Mouse (Mus musculus): ENCODE data around the gene Timm44. TPM values are rescaled to one million over a fixed set of nuclear protein-coding genes. Genes with fewer than 3 reads are reported as not detected.

Gene Timm44
- polyA plus RNA-seq, 1 experiment from 2014 or later = 37.8 TPM

GRCm38 (mm10) chr8:4216296-4216695 lies 59.4 kb downstream of the Timm44 start:
- DNase-seq (ENCODE audit: low spot score) = no peak
- no peaks in the 10 kb centered on the region for H3K9me3 ChIP-seq (ENCODE audit: control insufficient read depth, low read length)
- peaks cover 6% of the 10 kb centered on the region; the same call in 1 of the 2 replicates for H3K27me3 ChIP-seq (ENCODE audit: control insufficient read depth, insufficient read depth, low read length)
- TF ChIP-seq EP300 (optimal IDR thresholded peaks at IDR 0.05) (no peak), CTCF (IDR thresholded peaks at IDR 0.05; ENCODE audit: low read depth) (no peak)
- H3K9ac ChIP-seq (ENCODE audit: low read length) = no peak overlapping the region
- H3K36me3 ChIP-seq (ENCODE audit: control insufficient read depth, insufficient read depth, low read length) = no peaks in the 10 kb centered on the region
- no peak overlapping the region for H3K27ac ChIP-seq (replicated peaks)
- no peak for ATAC-seq (ENCODE audit: low FRiP score, low TSS enrichment)
- H3K4me2 ChIP-seq (replicated peaks; ENCODE audit: low read depth) = peak overlapping the region; percentile 72
- 15% methylated on average over 18 of the region's 18 CpGs for WGBS
- peak overlapping the region; percentile 42 for H3K4me3 ChIP-seq (ENCODE audit: low read depth, low read length)
- H3K4me1 ChIP-seq (replicated peaks; ENCODE audit: control insufficient read depth, insufficient read depth) = 0 out of 2 replicates have a peak, but pooled peaks cover 3% of the 10 kb centered on the region

GRCm38 (mm10) chr8:4214006-4214980 lies 61.4 kb downstream of the Timm44 start:
- no peaks in the 10 kb centered on the region for H3K36me3 ChIP-seq (ENCODE audit: control insufficient read depth, insufficient read depth, low read length)
- DNase-seq (ENCODE audit: low spot score) = peak; percentile 73
- TF ChIP-seq CTCF (IDR thresholded peaks at IDR 0.05; ENCODE audit: low read depth) (no peak), EP300 (optimal IDR thresholded peaks at IDR 0.05) (no peak)
- peak; percentile 78 for ATAC-seq (ENCODE audit: low FRiP score, low TSS enrichment)
- H3K4me3 ChIP-seq (ENCODE audit: low read depth, low read length) = peak overlapping the region; percentile 35
- 0 out of 2 replicates have a peak, but pooled peaks cover 3% of the 10 kb centered on the region for H3K4me1 ChIP-seq (replicated peaks; ENCODE audit: control insufficient read depth, insufficient read depth)
- peak overlapping the region; percentile 78 for H3K4me2 ChIP-seq (replicated peaks; ENCODE audit: low read depth)
- 11% methylated on average over 33 of the region's 33 CpGs for WGBS
- no peak overlapping the region for H3K27ac ChIP-seq (replicated peaks)
- no peaks in the 10 kb centered on the region for H3K9me3 ChIP-seq (ENCODE audit: control insufficient read depth, low read length)
- H3K27me3 ChIP-seq (ENCODE audit: control insufficient read depth, insufficient read depth, low read length) = peaks cover 6% of the 10 kb centered on the region; the same call in 1 of the 2 replicates
- no peak overlapping the region; the same call in 1 of the 2 replicates for H3K9ac ChIP-seq (ENCODE audit: low read length)

GRCm38 (mm10) chr8:4213210-4214005 lies 62.3 kb downstream of the Timm44 start:
- Histone ChIP-seq H3K9ac (ENCODE audit: low read length) (peak overlapping the region; percentile 54), H3K4me2 (replicated peaks; ENCODE audit: low read depth) (peak overlapping the region; percentile 78), H3K27ac (replicated peaks) (peak overlapping the region; percentile 18; the same call in 1 of the 2 replicates), H3K4me3 (ENCODE audit: low read depth, low read length) (peak overlapping the region; percentile 35), H3K9me3 (ENCODE audit: control insufficient read depth, low read length) (no peaks in the 10 kb centered on the region), H3K36me3 (ENCODE audit: control insufficient read depth, insufficient read depth, low read length) (no peaks in the 10 kb centered on the region), H3K4me1 (replicated peaks; ENCODE audit: control insufficient read depth, insufficient read depth) (0 out of 2 replicates have a peak, but pooled peaks cover 3% of the 10 kb centered on the region), H3K27me3 (ENCODE audit: control insufficient read depth, insufficient read depth, low read length) (peaks cover 6% of the 10 kb centered on the region; the same call in 1 of the 2 replicates)
- DNase-seq (ENCODE audit: low spot score) (peak; percentile 76), ATAC-seq (ENCODE audit: low FRiP score, low TSS enrichment) (peak; percentile 59)
- TF ChIP-seq CTCF (IDR thresholded peaks at IDR 0.05; ENCODE audit: low read depth) = no peak
- TF ChIP-seq EP300 (optimal IDR thresholded peaks at IDR 0.05) = no peak
- WGBS = 6% methylated on average over 18 of the region's 18 CpGs

- Histone ChIP-seq H3K27ac (replicated peaks) (peak overlapping the region; percentile 8; the same call in 1 of the 2 replicates), H3K4me1 (replicated peaks; ENCODE audit: control insufficient read depth, insufficient read depth) (0 out of 2 replicates have a peak, but pooled peaks cover 3% of the 10 kb centered on the region), H3K4me3 (ENCODE audit: low read depth, low read length) (peak overlapping the region; percentile 35), H3K9ac (ENCODE audit: low read length) (peak overlapping the region; percentile 54), H3K36me3 (ENCODE audit: control insufficient read depth, insufficient read depth, low read length) (no peaks in the 10 kb centered on the region), H3K27me3 (ENCODE audit: control insufficient read depth, insufficient read depth, low read length) (peaks cover 6% of the 10 kb centered on the region; the same call in 1 of the 2 replicates), H3K4me2 (replicated peaks; ENCODE audit: low read depth) (peak overlapping the region; percentile 78), H3K9me3 (ENCODE audit: control insufficient read depth, low read length) (no peaks in the 10 kb centered on the region)
- WGBS = 0% methylated on average over 23 of the region's 25 CpGs
- DNase-seq (ENCODE audit: low spot score) (peak; percentile 39), ATAC-seq (ENCODE audit: low FRiP score, low TSS enrichment) (peak; percentile 27; the same call in 1 of the 2 replicates)
- TF ChIP-seq EP300 (optimal IDR thresholded peaks at IDR 0.05) (no peak), CTCF (IDR thresholded peaks at IDR 0.05; ENCODE audit: low read depth) (no peak)
Observed at GRCm38 (mm10) chr8:4212809-4213209, 62.9 kb downstream of the Timm44 start.

- no peak for ATAC-seq (ENCODE audit: low FRiP score, low TSS enrichment)
- no peak overlapping the region for H3K4me3 ChIP-seq (ENCODE audit: low read depth, low read length)
- no peak overlapping the region for H3K9ac ChIP-seq (ENCODE audit: low read length)
- no peak for DNase-seq (ENCODE audit: low spot score)
- H3K9me3 ChIP-seq (ENCODE audit: control insufficient read depth, low read length) = no peaks in the 10 kb centered on the region
- 79% methylated on average over 6 of the region's 6 CpGs for WGBS
- H3K27me3 ChIP-seq (ENCODE audit: control insufficient read depth, insufficient read depth, low read length) = no peaks in the 10 kb centered on the region
- H3K36me3 ChIP-seq (ENCODE audit: control insufficient read depth, insufficient read depth, low read length) = no peaks in the 10 kb centered on the region
- H3K4me1 ChIP-seq (replicated peaks; ENCODE audit: control insufficient read depth, insufficient read depth) = peaks cover 3% of the 10 kb centered on the region; the same call in 1 of the 2 replicates
- no peak for TF ChIP-seq EP300 (optimal IDR thresholded peaks at IDR 0.05)
- TF ChIP-seq CTCF (IDR thresholded peaks at IDR 0.05; ENCODE audit: low read depth) = peak; percentile 29
- H3K27ac ChIP-seq (replicated peaks) = no peak overlapping the region
- no peak overlapping the region for H3K4me2 ChIP-seq (replicated peaks; ENCODE audit: low read depth)
Observed at GRCm38 (mm10) chr8:4211097-4211496, 64.6 kb downstream of the Timm44 start.

Other genes starting within 250 kb of the Timm44 start
- 0.45 and 0.50 TPM in 2 replicates for gene Cd209f, start 170.1 kb downstream of the Timm44 start, polyA plus RNA-seq (2015; fragmentation: Nextera tagmentation; extraction: Ambion mirVana)
- gene Cd209g, start 141.8 kb downstream of the Timm44 start, polyA plus RNA-seq (2015; fragmentation: Nextera tagmentation; extraction: Ambion mirVana) = 0.12 TPM in 1 of 2 replicates, not detected in the other
- gene Evi5l, start 109.3 kb downstream of the Timm44 start, polyA plus RNA-seq (2015; fragmentation: Nextera tagmentation; extraction: Ambion mirVana) = 10.6 and 11.0 TPM in 2 replicates
- gene Prr36, start 58.5 kb downstream of the Timm44 start, polyA plus RNA-seq (2015; fragmentation: Nextera tagmentation; extraction: Ambion mirVana) = 0.52 and 0.90 TPM in 2 replicates
- 9.8 and 10.6 TPM in 2 replicates for gene Lrrc8e, start 49.1 kb downstream of the Timm44 start, polyA plus RNA-seq (2015; fragmentation: Nextera tagmentation; extraction: Ambion mirVana)
- 15.7 and 19.8 TPM in 2 replicates for gene Map2k7, start 37.2 kb downstream of the Timm44 start, polyA plus RNA-seq (2015; fragmentation: Nextera tagmentation; extraction: Ambion mirVana)
- gene Gm49320, start 37.0 kb downstream of the Timm44 start, polyA plus RNA-seq (2015; fragmentation: Nextera tagmentation; extraction: Ambion mirVana) = 0.42 and 0.56 TPM in 2 replicates
- gene Tgfbr3l, start 27.7 kb downstream of the Timm44 start, polyA plus RNA-seq (2015; fragmentation: Nextera tagmentation; extraction: Ambion mirVana) = 1.1 and 1.7 TPM in 2 replicates
- 33.8 and 35.6 TPM in 2 replicates for gene Snapc2, start 22.8 kb downstream of the Timm44 start, polyA plus RNA-seq (2015; fragmentation: Nextera tagmentation; extraction: Ambion mirVana)
- gene Ctxn1, start 16.6 kb downstream of the Timm44 start, polyA plus RNA-seq (2015; fragmentation: Nextera tagmentation; extraction: Ambion mirVana) = 43.9 and 53.1 TPM in 2 replicates
- 4.4 and 5.3 TPM in 2 replicates for gene Ccl25, start 49.3 kb upstream of the Timm44 start, polyA plus RNA-seq (2015; fragmentation: Nextera tagmentation; extraction: Ambion mirVana)
- 80.2 and 88.6 TPM in 2 replicates for gene Elavl1, start 49.5 kb upstream of the Timm44 start, polyA plus RNA-seq (2015; fragmentation: Nextera tagmentation; extraction: Ambion mirVana)
- 22.6 and 25.9 TPM in 2 replicates for gene Cers4, start 217.1 kb upstream of the Timm44 start, polyA plus RNA-seq (2015; fragmentation: Nextera tagmentation; extraction: Ambion mirVana)

Data from stomach, postnatal 0 days (tissue).